Mouse (Mus musculus): ENCODE results near the gene Tatdn3.

The Tatdn3 gene

DNA sequence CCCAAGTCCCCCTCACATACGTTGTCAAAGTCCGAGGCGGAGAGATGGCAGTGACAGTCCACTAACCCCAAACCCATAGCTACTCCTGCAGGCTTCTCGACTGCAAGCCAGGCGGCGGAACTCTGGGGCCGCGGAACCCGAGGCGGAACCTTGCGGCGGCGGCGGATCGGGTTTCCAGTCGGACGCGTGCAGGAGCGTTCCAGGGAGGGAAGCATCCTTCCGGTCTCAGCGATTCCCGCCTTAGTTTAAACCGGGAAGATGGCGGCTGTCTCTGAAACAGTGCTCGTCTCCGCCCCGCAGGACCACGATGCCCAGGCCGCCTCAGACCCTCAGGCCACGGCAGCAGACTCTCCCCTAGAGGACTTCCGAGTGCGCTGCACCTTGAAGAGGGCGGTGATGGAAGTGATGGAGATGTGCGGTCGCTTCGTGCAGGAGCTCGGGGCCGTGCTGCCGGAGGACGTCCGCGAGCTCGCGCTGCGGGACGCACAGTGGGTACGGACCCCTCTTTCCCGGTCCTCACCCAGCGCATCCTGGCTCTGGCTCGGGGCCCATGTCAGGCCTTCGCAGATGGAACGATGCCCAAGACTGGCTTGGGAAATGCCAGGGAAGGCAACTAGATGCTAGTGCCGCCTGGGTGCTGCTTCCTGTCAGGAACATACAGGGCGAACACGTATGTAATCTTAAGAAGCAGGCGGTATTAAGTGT lies at the start of gene Tatdn3, which contains the start of gene Nsl1:
Gene Tatdn3 (minus strand): TSS at position 152 of the 705 bp plus-strand sequence.
Gene Nsl1 (plus strand): TSS at position 232 of the 705 bp plus-strand sequence.
- DNase-seq: peak; percentile 90

DNA sequence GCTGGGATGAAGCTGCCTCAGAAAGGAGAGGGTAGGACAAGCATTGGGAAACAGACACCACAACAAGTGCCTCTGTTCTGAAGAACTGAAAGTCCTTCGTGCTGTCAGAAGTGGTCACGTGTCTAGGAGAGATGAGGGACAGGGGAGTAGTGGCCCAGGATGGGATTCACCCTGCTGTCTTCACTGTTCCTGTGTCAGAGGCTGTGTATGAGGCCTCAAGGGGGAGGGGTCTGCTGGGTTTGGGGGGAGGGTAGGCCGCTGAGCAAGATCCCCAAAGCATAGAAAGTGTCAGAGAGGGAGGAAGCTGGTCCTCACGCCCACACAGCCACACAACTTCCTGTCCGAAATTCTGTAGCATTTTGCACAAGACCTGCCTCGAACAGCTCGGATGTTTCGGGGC lies 48.4 kb upstream of the Tatdn3 start:
- DNase-seq: no peak

DNA sequence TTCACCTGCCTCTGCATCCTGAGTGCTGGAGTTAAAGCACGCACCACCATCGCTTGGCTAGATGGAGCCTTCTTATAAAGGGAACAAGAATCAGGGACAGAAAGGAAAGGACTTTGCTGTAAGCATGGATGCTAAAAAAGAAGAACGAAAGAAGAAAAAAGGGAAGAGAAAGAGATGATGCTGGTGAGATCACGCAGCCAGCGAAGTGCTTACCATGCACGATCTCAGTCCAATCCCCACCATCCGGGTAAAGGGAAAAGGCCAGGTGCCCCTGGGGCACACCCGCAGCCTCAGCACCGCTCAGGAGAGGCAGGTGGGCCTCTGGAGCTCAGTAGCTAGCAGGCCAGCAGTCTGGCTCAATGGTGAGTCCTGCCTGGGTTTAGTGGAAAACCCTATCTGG lies 47.2 kb upstream of the Tatdn3 start:
- no peak for DNase-seq

DNA sequence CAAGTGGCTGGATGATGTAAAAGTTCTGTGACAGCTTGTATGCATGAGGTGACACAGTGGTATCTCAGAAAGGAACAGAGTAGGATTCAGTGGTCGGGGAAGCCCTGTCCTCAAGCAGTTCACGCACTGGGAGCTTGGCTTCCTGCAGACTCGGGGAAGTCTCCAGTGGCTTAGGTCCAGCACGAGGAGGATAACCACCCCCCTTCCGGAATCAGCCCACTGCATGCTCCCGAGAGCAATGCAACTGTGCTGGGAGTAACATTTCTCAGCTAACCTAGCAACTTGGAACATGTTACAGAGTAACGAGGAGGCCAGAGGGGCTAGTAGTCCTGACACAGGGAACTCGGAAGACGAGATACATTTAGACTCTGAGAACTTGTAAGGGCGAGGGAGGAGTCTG lies 44.6 kb upstream of the Tatdn3 start:
- no peak for DNase-seq

DNA sequence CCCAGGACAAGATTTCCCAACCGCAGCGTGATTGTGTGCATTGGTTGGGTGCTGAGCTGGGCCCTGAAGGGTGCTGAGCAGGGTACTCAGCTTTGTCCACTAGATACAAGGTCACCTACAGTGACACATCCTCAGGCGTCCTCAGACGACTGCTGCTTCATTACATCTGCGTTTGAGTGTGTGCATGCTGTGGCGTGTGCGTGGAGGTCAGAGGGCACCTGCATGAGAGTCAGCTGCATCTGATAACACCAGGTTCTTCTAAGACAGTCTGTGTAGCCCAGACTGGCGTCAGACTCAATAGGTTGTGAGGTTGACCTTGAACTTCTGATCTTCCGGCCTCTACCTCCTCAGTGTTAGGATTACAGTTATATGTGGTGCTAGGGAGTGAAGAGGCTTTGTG lies 42.5 kb upstream of the Tatdn3 start:
- no peak for DNase-seq

DNA sequence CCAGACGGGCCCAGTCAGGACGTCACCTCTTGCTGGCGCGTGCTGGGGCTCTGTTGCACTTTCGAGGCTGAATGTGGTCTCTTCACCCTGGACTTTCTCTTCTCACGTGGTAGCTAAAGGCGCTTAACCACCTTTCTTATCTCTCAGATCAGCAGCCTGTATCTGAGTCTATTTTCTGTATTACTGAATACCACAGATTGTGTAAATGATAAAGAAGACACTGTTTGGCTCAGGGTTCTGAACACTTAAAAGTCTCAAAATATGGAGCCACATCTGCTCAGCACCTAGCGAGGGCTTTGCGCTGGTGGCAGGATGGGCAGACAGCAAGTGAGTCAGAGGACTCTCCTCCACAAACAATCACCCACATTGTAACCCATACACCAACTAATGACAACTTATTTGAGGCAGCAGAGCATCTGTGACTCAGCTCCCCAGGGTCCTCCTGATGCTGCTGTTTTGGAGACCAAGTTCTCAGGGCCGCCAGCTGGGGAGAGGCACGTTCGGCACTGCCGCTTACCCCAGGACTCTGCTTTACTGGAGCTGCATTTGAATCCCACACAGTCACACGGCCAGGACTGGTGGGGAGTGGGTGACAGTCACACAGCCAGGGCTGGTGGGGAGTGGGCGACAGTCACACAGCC lies 40.1 kb upstream of the Tatdn3 start:
- DNase-seq: no peak

DNA sequence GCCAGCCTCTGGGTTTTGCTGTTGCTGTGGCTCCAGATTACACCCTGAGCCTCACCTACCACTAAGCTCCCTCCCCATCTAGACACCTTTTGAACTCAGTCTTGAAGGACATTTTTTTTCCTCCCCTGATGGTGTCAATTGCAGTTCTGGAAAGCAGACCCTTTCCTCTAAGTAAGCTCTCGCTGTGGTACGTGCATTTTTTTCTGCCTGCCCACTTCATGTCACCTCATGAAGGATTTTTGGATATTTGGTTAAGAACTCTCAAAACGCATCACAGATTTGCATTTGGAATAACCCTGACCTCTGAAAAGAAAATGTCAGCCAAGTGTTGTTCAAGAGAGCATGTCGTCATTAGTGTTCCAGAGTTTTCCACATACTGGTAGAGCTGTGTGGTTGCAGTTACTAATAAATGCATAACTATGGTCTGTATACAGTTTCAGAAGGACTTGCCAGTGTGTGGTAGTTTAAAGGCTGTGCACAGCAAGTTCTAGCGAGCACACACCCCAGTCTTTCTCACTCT lies 37.1 kb upstream of the Tatdn3 start:
- no peak for DNase-seq

DNA sequence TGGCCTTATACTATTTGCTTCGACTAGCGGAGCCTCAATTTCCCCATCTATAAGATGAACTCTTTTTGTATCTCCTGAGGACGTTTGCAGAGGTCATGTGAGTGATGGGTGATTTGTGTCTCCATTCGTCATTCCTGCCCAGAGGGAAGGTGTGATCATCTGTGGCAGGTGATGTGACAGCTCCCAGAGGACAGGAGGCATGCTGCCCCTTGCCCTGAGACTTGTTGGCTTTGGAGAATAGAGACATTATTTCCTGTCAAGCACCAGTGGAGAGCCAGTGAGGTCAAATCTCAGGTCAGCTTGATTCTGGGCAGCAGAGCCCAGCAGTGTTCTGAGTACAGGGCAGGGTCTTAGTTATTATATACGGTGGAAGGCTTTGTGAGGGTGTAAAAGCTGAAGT lies 36.4 kb upstream of the Tatdn3 start:
- DNase-seq: no peak

DNA sequence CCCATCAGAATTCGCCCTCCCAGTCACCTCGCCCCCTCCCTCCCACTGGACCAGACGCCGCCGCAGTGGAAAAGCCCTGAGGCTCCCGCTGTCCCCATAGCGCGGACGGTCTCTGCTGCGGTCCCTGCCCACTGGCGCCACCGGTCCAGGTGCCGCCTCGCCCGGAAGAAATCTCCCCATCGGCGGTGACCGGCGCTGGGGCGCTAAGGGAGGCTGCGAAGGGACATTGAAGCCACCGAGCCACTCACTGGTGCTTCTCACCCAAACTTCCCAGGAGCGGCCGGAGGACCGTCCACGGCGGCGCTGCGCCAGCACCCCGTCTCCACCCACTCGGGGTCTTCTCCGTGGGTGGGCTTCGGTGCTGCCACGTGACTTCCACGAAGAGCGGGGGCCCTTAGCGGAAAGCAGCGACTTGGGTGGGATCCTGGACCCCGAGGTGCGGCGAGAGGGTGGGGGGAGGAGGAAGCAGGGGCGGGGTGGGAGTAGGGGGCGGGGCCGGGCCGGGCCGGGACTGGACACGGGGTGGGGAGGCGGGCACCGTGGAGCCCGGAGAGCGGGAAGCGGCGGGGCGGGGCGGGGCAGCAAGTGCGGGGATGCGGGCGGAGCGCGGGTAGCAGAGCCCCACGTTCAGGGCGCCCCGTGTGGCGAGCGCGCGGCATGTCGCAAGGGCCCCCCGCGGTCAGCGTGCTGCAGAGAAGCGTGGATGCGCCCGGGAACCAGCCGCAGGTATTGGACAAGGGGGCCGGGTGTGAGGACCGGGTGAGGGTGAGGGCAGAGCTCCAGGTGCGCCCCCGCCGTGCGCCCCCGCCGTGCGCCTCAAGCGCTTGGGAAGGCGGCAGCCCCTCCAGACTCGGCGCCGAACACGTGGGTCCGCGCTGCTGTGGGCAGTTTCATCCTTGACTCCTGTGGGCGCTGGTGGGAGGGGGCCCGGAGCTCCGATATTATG lies 35.3 kb upstream of the Tatdn3 start, which contains the start of gene Batf3:
Gene Batf3 (plus strand): TSS at position 46 of the 946 bp plus-strand sequence.
- peak; percentile 78 for DNase-seq

DNA sequence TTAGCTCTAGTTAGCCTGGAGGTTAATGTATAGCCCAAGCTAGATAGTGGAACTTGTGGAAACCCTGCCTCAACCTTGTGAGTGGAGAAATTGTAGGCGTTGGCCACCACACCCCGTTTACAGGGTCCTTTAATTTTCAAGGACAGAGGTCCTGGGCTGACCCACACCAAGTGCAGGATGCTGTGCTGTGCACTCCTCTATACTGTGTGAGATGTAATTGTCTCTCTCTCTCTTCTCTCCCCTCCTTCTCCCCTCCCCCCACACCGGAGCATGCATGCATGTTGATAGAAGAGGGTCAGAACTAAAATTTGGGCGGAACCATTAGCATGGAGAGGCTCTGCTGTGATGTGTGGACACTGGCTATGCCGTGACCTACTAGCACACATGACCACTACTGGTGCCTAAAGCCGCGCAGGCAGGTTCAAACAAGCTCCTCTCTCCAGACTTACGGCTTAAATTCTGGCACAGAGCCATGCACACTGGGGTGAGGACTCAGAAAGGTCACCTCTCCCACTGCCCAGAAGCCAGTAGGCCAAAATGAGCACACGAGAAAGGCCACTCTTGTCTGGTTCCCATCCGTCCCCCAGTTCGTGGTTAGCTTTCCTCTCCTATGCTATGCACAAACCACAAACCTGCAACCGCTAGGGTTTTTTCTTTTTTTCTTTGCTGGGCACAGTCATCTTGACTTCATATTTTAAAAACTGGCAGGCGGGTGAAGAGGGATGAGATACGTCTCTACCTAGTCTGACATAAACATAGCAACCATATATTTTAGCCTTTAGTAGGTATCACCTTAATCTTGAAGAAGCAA lies 34.3 kb upstream of the Tatdn3 start:
- no peak for DNase-seq

DNA sequence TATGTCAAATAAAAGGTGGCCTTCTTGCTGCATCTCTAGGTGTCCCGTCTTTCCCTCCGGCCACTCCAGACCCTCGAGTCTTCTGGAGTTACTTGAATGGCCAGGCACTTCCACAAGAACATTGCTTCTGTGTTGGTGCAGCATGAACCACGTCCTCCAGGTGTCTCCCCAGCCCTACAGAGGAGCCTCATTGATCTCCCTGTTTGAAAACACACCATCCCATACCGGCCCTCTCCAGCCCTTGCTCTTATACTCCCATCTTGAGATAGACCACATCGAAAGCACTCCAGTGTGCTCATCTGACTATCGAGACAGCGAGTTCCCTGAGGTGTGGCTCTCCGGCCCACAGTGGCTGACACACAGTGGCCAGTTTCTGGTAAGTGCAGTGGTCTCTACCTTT lies 32.3 kb upstream of the Tatdn3 start:
- no peak for DNase-seq

DNA sequence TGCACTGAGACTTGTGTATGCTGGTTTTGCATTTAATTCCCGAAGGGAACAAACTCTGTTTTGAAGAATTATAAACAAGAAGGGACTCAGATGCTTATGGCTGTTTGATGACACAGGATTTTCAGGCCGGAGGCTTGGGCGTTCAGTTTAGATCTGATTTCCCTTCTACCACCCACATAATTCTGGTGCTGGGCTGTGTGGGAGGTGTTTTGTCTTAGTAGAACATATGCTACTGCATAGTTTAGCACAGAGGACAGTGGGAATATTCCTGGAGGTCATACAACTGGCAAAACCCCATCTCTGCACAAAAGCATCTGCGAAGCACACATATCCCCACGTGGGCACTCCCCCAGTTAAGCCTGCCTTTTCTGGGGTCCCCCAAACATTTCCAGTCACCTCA lies 30.8 kb upstream of the Tatdn3 start:
- no peak for DNase-seq

DNA sequence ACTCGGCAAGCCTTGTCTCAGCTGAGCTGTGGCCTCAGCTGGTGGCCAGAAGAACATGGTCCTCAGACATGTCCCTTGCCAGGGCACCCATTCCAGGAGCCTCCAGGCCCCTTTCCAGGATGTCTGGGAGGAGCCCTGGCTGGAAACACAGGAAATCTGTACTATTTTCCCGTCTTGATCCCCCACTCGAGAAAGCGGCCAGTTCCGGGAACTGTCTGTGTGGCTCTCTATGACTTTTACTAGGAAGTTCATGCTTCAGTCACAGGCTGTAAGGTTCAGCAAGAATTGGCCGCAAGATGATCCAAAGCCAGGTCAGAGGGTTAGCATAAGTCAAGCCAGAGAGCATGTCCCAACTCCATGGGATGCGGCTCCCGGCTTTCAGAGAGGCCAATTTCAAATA lies 29.3 kb upstream of the Tatdn3 start:
- DNase-seq: no peak

DNA sequence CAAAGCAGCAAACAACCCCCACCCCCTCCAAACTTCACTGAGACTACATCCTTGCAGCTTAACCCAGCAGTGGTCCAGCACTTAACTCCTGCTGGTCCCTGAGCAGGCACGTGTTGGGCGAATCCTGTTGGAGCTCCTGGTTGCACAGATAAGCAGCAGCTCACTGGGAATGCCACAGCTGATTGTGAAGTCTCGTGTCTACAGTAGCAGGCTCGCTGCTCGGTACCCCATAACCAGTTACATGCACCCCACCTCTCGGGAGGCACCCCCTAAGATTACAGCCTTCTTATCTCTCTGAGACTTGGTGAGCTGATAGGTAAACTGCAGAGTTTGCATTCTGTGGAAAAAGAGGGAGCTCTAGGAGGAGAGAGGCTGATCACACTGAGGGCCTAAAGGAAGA lies 26.6 kb upstream of the Tatdn3 start:
- no peak for DNase-seq

DNA sequence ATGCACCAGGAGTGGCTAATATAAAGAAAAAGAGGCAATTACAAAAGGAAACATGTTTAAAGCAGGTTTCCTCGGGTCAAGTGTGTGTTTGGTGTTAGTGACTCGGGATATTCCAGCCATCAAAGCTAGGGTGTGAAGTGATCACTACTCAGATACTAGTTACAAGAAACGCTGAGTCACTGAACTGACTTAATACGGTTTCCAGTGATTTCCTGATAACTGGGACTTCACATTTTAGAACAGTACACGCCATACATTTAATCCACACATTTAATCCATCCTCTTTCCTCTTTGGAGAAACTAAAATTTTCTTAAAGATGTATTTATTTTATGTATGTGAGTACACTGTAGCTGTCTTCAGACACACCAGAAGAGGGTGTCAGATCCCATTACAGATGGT lies 25.2 kb upstream of the Tatdn3 start:
- DNase-seq: no peak

DNA sequence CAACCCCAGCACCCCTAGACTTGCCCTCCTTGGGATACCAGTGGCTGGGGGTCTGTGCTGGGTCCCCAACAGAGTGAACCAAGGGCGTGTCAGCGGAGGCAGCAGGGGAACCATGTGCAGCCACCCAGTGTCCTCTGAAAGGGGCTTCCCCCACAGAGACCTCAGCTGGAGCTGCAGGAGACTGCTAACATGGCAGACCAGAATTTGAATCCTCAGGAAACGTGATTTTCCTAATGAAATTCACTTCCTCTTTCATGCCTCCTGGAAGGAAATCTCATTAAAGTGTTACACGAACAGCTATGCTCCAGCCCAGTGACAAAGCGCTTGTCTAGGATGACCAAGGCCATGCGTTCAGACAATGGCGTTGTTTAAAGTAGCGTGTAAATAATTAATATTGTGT lies 24.2 kb upstream of the Tatdn3 start:
- no peak for DNase-seq

DNA sequence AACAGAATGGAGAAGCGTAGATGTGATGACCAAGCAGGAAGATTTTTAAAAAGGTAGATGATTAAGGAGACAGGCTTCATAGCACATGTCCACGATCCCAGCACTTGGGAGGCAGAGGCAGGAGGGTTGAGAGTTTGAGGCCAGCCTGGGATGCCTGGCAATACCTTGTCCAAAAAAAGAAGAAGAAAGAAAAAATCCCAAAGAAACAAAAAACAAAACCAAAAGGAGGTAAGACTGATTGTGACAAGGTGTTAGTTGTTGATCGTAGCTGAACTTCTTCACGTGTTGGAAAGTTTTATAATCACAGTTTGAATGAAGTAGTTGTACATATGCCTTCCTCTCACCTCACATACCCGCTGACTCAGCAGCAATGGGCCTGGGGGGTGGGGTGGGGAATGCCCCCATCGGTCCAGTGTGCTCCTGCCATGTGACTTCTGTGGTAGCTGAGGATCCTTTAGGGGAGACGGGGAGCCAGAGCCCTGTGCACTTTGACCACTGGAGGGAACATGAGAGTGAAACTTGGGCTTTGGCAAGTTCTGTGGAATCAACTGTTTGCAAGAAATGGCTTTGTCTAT lies 23.7 kb upstream of the Tatdn3 start:
- DNase-seq: no peak

DNA sequence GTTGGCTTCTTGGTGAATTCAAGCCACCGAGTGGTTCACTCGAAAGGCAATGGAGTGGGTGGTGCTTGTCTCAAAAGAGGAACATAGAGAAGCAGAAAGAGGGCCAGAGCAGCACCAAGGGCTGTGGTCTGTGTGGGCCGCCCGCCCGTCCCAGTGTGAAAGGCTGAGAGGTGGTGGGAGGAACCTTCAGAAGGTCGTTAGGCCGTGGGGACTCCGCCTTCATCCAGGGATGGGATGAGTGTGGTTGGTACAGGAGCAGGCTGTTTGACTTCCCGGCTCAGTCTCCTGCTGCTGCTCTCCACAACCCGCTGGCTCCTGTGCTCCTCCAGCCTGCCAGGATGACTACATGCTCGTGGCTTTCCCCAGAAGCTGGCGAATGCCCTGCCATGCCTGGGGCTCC lies 22.9 kb upstream of the Tatdn3 start:
- DNase-seq: no peak

DNA sequence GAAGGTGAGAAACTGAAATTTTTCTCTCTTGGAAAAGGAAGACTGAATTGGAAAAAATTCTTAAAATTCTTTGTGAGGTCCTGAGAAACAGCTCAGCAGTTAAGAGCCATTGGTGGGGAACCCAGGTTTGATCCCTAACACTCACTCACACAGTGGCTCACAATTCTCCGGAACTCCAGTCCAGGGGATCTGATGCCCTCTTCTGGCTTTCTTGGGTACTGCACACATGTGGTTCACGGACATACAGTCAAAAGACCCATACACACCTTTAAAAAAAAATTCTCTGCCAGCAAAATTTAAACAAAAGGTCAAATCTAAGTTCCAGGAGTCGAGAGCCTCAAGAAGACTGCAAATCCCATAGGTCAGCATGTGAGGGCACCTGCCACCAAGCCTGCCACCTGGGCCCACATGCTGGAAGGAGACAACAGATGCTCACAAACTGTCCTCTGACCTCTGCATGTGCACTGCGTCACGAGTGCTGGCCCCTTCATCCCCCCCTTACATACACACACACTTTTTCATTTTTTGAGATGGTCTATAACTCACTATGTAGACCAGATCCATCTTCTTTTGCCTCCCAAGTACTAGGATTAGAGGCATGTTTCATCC lies 22.3 kb upstream of the Tatdn3 start:
- DNase-seq: peak; percentile 49

DNA sequence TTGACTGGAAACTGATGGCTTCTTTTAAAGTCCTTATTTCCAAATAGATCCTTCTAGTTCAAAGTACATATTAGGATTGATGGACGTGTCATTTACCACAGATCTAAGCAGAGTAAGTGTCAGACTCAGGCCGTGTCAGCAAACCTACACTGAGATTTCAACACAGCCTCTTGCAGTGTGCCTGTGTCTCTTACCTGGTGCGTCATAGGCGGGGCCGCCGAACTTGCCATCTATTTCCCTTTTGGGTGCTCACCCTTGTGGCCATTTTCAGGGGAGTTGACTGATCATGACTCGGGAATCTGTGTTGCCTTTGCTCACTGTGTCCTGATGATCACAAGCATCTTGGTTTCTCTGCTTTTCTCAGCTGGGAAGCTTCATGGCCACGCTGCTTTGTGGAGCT lies 20.5 kb upstream of the Tatdn3 start:
- DNase-seq: no peak

DNA sequence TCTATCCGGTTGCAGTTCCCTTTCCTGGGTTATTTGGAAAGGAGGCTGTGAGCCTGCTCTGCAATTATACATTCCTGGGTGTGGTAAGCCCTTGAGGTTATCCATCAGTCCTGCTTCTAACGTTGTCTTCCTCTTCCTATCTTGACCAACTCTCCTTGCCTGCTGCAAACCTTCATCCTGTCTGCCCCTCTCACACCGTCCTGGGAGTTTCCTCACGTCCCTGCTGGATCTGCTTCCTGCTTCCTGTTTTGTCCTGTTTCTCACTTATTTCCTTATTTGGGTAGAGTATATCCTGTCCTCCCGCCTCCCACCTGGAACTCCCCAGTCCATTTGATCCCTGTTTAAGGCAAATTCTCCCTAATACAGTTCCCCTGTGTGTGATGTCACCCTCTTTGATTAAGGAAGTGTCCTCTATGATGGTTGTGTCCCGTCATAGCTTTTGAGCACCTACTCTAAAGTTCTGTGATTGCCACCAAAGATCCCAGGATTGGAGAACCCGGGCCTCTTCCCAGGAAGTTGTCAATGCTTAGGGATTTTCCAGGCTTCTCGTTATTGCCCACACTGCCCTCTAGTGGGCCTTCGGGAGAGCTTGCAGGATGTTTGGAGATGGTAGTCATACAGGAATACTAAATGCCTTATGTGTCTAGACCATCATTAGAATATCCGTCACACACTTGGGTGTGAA lies 12.6 kb upstream of the Tatdn3 start:
- peak; percentile 76 for DNase-seq

Data from embryo, embryonic 11 days (tissue).